Mouse (Mus musculus) embryonic fibroblast, embryonic 13.5 days (primary cell): ENCODE measurements at regions not wholly inside any gene's neighbourhood (a gene's known extent, or its start where the extent isn't known, plus 50 kb on each side); places are given as distances from the start of the nearest gene placed in this dataset.

Experiments used
- CTCF ChIP-seq: IDR thresholded peaks from 2 replicates; pipeline ENCODE4 v1.5.1; 2011; ENCODE audit warnings: mild to moderate bottlenecking, control low read depth, low read length, moderate library complexity, borderline replicate concordance; ENCODE audit not compliant: insufficient read depth
- POLR2A ChIP-seq: IDR thresholded peaks from 2 replicates; pipeline ENCODE4 v1.6.1; 2011; ENCODE audit warnings: low read depth, mild to moderate bottlenecking, control low read depth, low read length, moderate library complexity

DNA sequence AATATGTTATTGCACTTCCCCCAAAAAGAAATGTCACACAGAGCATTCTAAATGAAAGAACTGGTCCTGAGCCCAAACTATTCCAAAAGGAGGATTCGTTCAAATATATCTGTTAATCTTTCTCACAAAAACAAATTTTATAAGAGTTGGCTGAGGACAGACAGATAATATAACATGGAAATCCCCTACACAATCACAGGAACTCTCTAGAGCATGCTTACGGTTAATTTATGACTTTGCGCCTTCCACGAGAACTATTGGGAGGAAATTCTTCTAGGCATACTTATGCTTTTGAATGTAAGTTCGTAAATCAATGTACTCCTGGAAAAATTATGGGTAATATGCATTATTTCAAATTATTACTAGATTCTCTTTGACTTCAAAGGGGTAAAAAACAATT lies 144.1 kb upstream of the Gimd1 start:
- TF ChIP-seq CTCF (no peak), POLR2A (no peak)
